Mouse (Mus musculus) neural tube, embryonic 12.5 days (tissue): ENCODE data around the gene Ak9. TPM values are rescaled to one million over a fixed set of nuclear protein-coding genes. Genes with fewer than 3 reads are reported as not detected.

Experiments
- ATAC-seq: fragments of 200-750 bp; cut with Nextera tagmentation; 2 replicates; pipeline ENCODE4 v1.8.0; 2017; ENCODE audit warnings: low read depth, mild to moderate bottlenecking, moderate TSS enrichment, moderate library complexity; ENCODE audit not compliant: low FRiP score
- H3K27ac ChIP-seq: fragments of 300-500 bp; sonication (generic); 2 replicates; pipeline ENCODE4 v1.5.1; 2016
- H3K27me3 ChIP-seq: fragments of 300-500 bp; sonication (generic); replicated peaks from 2 replicates; pipeline ENCODE4 v1.6.1; 2016; ENCODE audit warnings: mild to moderate bottlenecking
- H3K36me3 ChIP-seq: fragments of 300-500 bp; sonication (generic); 2 replicates; pipeline ENCODE4 v1.6.1; 2016; ENCODE audit warnings: mild to moderate bottlenecking
- H3K4me1 ChIP-seq: fragments of 300-500 bp; sonication (generic); 2 replicates; pipeline ENCODE4 v1.6.1; 2016
- H3K4me2 ChIP-seq: fragments of 300-500 bp; sonication (generic); replicated peaks from 2 replicates; pipeline ENCODE4 v1.6.1; 2016; ENCODE audit warnings: mild to moderate bottlenecking
- H3K4me3 ChIP-seq: fragments of 300-500 bp; sonication (generic); 2 replicates; pipeline ENCODE4 v1.5.1; 2016
- H3K9ac ChIP-seq: fragments of 300-500 bp; sonication (generic); 2 replicates; pipeline ENCODE4 v1.6.1; 2016; ENCODE audit warnings: mild to moderate bottlenecking
- H3K9me3 ChIP-seq: fragments of 300-500 bp; sonication (generic); 2 replicates; pipeline ENCODE4 v1.6.1; 2016; ENCODE audit warnings: mild to moderate bottlenecking
- WGBS: fragments of 180-500 bp; shearing (Covaris S2); methylation state at CpG from one replicate; pipeline ENCODE4 v1.1.7; 2016; 5-methylcytosine and 5-hydroxymethylcytosine counted together
- polyA plus RNA-seq: library from polyadenylated mRNA; unstranded; fragments of >200 nt; fragmentation: Nextera tagmentation; extraction: Ambion mirVana; gene quantifications from 2 replicates; pipeline ENCODE4 v1.2.1, GENCODE M21; 2016

Gene Ak9
- polyA plus RNA-seq, 1 experiment from 2014 or later: 0.03 TPM

DNA sequence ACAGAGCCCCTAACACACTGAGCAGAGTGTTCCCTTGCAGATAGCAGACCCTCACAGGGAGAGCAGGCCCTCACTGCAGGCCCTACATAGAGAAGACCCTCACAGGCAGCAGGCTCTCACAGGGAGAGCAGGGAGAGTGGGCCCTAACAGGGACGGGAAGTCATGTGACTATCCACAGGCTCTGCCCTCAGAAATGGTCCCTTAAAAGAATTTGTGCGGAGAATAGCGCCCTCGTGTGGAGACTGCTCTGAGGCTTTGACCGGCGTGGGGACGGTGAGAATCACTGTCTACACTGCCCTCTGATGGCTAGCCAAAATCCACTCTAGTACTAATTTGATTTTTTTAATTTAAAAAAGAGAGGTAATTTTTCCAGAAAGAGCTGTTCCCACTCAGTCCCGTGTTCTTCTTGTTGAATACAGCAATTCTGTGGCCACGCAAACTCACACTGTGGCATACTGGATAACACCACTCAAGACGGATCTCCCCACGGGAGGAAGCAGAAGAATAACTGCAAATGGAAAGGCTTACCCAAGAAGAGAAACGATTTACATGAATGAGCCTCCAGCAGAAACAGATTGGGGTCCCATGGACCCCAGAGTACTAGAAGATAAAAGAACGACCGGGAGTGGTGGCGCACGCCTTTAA lies 14.9 kb upstream of the Ak9 start:
- Histone ChIP-seq H3K27me3 (no peaks in the 10 kb centered on the region), H3K4me2 (no peak overlapping the region), H3K27ac (no peak overlapping the region), H3K4me1 (peaks cover 13% of the 10 kb centered on the region; the same call in 1 of the 2 replicates), H3K4me3 (no peak overlapping the region), H3K9me3 (no peaks in the 10 kb centered on the region), H3K9ac (no peak overlapping the region), H3K36me3 (no peaks in the 10 kb centered on the region)
- 39% methylated on average over 16 of the region's 16 CpGs for WGBS
- peak; percentile 89 for ATAC-seq

- H3K9me3 ChIP-seq: no peaks in the 10 kb centered on the region
- WGBS: 86% methylated on average over 2 of the region's 2 CpGs
- H3K4me3 ChIP-seq: no peak overlapping the region
- H3K36me3 ChIP-seq: no peaks in the 10 kb centered on the region
- no peak for ATAC-seq
- H3K27ac ChIP-seq: no peak overlapping the region
- H3K27me3 ChIP-seq: no peaks in the 10 kb centered on the region
- peaks cover 24% of the 10 kb centered on the region for H3K4me1 ChIP-seq
- H3K9ac ChIP-seq: no peak overlapping the region
- no peak overlapping the region for H3K4me2 ChIP-seq
Measured at GRCm38 (mm10) chr10:41291021-41291420, 12.8 kb upstream of the Ak9 start.

- peak overlapping the region; percentile 15 for H3K4me2 ChIP-seq
- H3K27ac ChIP-seq: no peak overlapping the region
- no peaks in the 10 kb centered on the region for H3K36me3 ChIP-seq
- H3K27me3 ChIP-seq: no peaks in the 10 kb centered on the region
- no peak overlapping the region for H3K4me3 ChIP-seq
- no peaks in the 10 kb centered on the region for H3K9me3 ChIP-seq
- ATAC-seq: no peak
- 19% methylated on average over 7 of the region's 7 CpGs for WGBS
- H3K4me1 ChIP-seq: peaks cover 24% of the 10 kb centered on the region
- H3K9ac ChIP-seq: no peak overlapping the region
Measured at GRCm38 (mm10) chr10:41293019-41293418, 10.8 kb upstream of the Ak9 start.

- Histone ChIP-seq H3K36me3 (no peaks in the 10 kb centered on the region), H3K4me2 (peak overlapping the region; percentile 27; the same call in 1 of the 2 replicates), H3K4me3 (no peak overlapping the region), H3K9me3 (no peaks in the 10 kb centered on the region), H3K27me3 (no peaks in the 10 kb centered on the region), H3K9ac (no peak overlapping the region), H3K27ac (no peak overlapping the region), H3K4me1 (peaks cover 20% of the 10 kb centered on the region)
- 49% methylated on average over 11 of the region's 11 CpGs for WGBS
- ATAC-seq: peak; percentile 65; the same call in 1 of the 2 replicates
Measured at GRCm38 (mm10) chr10:41294734-41295133, 9.0 kb upstream of the Ak9 start.

- peak; percentile 81 for ATAC-seq
- Histone ChIP-seq H3K27ac (no peak overlapping the region), H3K9ac (no peak overlapping the region)
Measured at GRCm38 (mm10) chr10:41295145-41295544, 8.6 kb upstream of the Ak9 start.

GRCm38 (mm10) chr10:41300161-41300560 lies 3.6 kb upstream of the Ak9 start:
- Histone ChIP-seq H3K27me3 (no peaks in the 10 kb centered on the region), H3K4me2 (no peak overlapping the region), H3K27ac (no peak overlapping the region), H3K9ac (no peak overlapping the region), H3K4me1 (peaks cover 11% of the 10 kb centered on the region), H3K9me3 (no peaks in the 10 kb centered on the region), H3K36me3 (no peaks in the 10 kb centered on the region), H3K4me3 (no peak overlapping the region)
- 58% methylated on average over 1 of the region's 1 CpGs for WGBS
- ATAC-seq: no peak

More at GRCm38 (mm10) chr10:41295145-41295544, 8.6 kb upstream of the Ak9 start:
- H3K36me3 ChIP-seq: no peaks in the 10 kb centered on the region
- peaks cover 20% of the 10 kb centered on the region for H3K4me1 ChIP-seq
- no peaks in the 10 kb centered on the region for H3K9me3 ChIP-seq
- no peaks in the 10 kb centered on the region for H3K27me3 ChIP-seq
- no peak overlapping the region for H3K4me3 ChIP-seq
- peak overlapping the region; percentile 27; the same call in 1 of the 2 replicates for H3K4me2 ChIP-seq
- 27% methylated on average over 7 of the region's 7 CpGs for WGBS

DNA sequence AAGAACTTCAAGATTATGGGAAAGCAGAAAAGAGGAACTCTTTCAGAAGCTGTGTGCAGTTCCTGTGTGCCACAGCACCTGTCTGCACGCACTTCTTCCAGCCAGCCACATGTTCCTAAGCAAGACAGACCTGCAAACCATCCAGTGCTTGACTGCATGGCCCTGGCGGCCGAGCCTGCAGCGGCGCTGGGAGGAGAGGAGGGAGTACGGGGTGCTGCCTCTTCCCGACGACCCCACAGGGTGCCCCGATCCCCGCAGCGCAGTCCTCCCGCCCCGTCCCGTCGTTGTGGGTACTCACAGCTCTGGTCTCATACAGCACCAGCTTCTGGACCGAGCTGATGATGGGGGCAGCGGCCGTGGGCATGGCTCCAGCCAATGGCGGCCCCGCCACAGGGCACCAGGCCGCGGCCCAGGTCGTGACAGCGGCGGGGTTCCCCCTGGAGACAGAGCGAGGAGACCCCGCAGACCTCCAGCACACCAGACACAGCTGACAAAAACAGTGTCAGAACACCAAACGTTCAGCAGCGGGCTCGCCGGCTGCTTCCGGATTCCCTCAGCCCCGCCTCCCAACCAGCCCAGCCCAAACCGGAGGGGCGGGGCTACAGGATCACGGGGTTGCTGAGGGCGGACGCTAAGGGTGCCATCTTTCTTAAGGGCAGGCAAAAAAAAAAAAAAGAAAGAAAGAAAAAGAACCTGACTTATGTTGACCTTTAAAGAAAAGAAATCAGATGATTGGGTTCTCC lies 920 bp upstream of the Ak9 start, which contains the start of gene Fig4:
Fig4 (minus strand) TSS at position 572 of the 743 bp plus-strand sequence.
- WGBS: under 1% methylated on average over 38 of the region's 38 CpGs
- H3K4me2 ChIP-seq: peak within 1 kb of the TSS; percentile 76

DNA sequence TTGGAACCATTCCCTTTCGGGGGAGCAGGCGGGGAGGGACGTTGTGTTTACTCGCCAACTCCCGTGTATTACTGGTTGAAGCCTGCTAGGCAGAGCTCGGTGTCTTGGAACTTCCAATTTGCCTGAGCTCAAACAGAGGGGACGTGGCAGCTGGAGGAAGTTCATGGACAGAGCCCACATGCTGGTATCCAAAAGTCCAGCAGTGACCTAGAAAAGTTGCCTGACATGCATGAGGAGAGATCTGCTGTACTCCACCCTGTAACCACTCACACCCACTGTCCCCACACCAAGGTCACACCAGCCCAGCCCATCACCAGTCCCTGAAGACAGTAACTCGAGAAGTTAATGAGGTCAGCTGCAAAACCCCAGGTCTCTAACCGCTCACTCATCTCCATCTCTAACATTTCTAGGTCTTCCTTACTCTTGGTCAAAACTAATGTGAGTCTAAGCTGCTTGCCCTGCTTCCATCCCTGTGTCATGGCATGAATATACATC lies 1.2 kb downstream of the Ak9 start:
- H3K9me3 ChIP-seq: no peaks in the 10 kb centered on the region
- ATAC-seq: no peak
- H3K27me3 ChIP-seq: no peaks in the 10 kb centered on the region
- H3K27ac ChIP-seq: no peak overlapping the region
- no peaks in the 10 kb centered on the region for H3K36me3 ChIP-seq
- WGBS: 80% methylated on average over 9 of the region's 9 CpGs
- peaks cover 10% of the 10 kb centered on the region for H3K4me1 ChIP-seq
- no peak overlapping the region for H3K9ac ChIP-seq
- no peak overlapping the region for H3K4me2 ChIP-seq
- no peak overlapping the region for H3K4me3 ChIP-seq

More for the DNA sequence above, 920 bp upstream of the Ak9 start, which contains the start of gene Fig4:
- Histone ChIP-seq H3K36me3 (no peaks in the 10 kb centered on the region), H3K9me3 (no peaks in the 10 kb centered on the region), H3K4me3 (peak within 1 kb of the TSS; percentile 85), H3K27me3 (no peaks in the 10 kb centered on the region), H3K9ac (peak within 1 kb of the TSS; percentile 86), H3K4me1 (peaks cover 10% of the 10 kb centered on the region), H3K27ac (peak within 1 kb of the TSS; percentile 62; the same call in 1 of the 2 replicates)
- ATAC-seq: peak; percentile 93

DNA sequence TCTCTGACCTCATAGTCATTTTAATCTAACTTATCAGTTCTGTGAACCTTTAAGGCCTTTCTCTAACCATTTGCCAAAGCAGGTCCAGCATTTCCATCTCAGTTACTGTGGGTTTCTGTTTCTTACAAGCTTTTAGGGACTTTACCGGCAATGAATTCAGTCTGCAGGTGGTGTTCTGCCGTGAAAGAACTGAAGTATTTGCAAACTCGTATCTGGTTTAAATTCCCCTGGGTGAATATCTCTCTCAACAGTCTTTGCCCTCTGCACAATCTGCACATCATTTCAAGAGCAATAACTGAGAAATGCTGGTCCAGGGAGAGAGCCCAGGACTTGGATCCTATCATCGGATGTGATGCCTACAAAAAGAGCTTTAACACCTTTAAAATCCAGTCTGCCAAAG lies 4.4 kb downstream of the Ak9 start:
- Histone ChIP-seq H3K27ac (no peak overlapping the region), H3K4me3 (no peak overlapping the region), H3K4me2 (no peak overlapping the region), H3K9me3 (no peaks in the 10 kb centered on the region), H3K4me1 (no peaks in the 10 kb centered on the region), H3K9ac (no peak overlapping the region), H3K36me3 (no peaks in the 10 kb centered on the region), H3K27me3 (no peaks in the 10 kb centered on the region)
- ATAC-seq: no peak
- 90% methylated on average over 4 of the region's 4 CpGs for WGBS

DNA sequence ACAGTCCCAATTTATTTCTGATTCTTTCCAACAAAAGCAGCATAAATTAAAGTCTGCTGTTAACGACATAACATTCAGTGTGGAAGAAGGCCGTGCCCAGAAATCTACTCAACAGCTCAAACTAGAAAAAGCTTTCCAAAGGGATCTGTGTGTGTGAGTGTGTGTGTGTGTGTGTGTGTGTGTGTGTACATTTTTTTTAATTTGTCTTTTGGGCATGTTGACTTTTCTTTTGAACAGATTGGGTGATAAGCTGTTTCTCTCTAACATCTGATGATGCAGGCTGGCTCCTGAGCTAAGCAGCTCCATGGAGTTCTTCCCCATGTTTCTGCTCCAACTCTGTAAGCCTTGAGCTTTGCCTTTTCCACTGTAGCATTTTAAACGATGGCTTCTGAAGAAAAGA lies 12.1 kb downstream of the Ak9 start:
- no peaks in the 10 kb centered on the region for H3K27me3 ChIP-seq
- H3K9me3 ChIP-seq: no peaks in the 10 kb centered on the region
- H3K4me1 ChIP-seq: no peaks in the 10 kb centered on the region
- no peak overlapping the region for H3K4me3 ChIP-seq
- ATAC-seq: no peak
- H3K36me3 ChIP-seq: no peaks in the 10 kb centered on the region
- no peak overlapping the region for H3K4me2 ChIP-seq
- H3K9ac ChIP-seq: no peak overlapping the region
- H3K27ac ChIP-seq: no peak overlapping the region
- 88% methylated on average over 3 of the region's 3 CpGs for WGBS

DNA sequence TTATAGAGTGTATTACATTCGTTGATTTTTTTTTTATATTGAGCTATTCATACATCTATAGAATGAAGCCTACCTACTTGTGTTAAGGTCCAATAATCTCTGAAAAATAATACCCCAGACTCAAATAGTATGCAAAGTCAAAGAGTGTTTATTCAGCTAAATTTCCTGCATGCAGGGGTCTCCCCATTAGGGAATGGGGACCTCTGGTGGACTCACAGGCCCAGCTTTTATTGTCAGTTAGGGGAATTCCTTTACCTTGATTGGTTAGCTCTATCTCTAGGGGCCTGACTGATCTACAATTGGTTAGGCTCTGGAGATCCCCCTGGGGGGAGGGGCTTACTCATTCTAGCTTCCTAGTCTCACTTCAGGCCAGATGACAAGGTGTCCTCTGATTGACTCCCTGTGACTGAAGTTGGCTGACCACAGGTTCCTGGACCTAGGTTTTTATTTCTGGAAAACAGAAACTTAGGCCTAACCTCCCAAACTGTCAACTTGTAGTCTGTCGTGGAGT lies 28.8 kb downstream of the Ak9 start:
- Histone ChIP-seq H3K36me3 (no peaks in the 10 kb centered on the region), H3K4me2 (no peak overlapping the region), H3K9me3 (no peaks in the 10 kb centered on the region), H3K27me3 (no peaks in the 10 kb centered on the region), H3K4me1 (no peaks in the 10 kb centered on the region), H3K27ac (no peak overlapping the region), H3K4me3 (no peak overlapping the region), H3K9ac (no peak overlapping the region)
- 79% methylated on average over 2 of the region's 2 CpGs for WGBS
- ATAC-seq: no peak

DNA sequence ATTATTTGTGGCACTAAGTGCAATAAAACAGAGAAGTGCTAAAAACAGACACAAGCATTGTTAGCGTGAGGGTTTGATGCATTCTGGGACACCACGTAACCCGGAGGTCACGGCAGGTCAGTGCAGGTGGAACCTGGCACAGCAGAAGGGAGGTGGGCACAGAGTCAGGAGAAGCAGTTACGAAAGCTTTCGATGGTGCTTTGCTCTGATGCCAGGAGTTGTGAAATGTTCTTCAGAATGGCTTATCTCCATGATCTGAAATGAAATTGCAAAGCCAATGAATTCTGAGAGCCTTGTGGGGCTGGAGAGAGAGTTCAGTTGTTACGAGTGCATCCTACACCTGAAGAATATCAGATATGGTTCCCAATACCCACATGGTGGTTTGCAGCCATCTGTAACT lies 37.6 kb downstream of the Ak9 start:
- no peaks in the 10 kb centered on the region for H3K27me3 ChIP-seq
- no peak overlapping the region for H3K9ac ChIP-seq
- ATAC-seq: no peak
- no peaks in the 10 kb centered on the region for H3K9me3 ChIP-seq
- no peak overlapping the region for H3K4me2 ChIP-seq
- H3K27ac ChIP-seq: no peak overlapping the region
- H3K36me3 ChIP-seq: no peaks in the 10 kb centered on the region
- no peak overlapping the region for H3K4me3 ChIP-seq
- WGBS: 89% methylated on average over 7 of the region's 7 CpGs
- no peaks in the 10 kb centered on the region for H3K4me1 ChIP-seq
